Mouse (Mus musculus): ENCODE results near the gene Rbms3.

Gene Rbms3

DNA sequence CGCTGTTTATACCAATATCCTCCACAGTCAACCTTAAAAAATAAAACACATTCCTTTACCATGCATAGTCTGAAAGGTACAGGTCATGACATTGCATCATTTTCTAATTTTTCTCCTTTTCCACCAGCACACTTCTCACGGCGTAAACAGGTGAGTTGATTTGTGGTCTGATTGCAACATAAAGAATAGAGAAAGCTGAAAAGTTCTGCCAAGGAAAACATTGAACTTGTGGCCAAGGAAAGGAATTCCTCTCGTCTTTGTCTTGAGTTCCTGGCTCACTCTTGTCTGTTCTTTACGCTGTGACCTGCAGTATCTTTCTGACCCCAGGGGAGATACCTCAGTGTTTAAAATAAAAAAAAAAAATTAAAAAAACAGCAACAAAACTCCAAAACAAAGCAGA is 370.1 kb downstream of the Rbms3 start:
- intact Hi-C loops (cut with DNase I), result no loop called here

DNA sequence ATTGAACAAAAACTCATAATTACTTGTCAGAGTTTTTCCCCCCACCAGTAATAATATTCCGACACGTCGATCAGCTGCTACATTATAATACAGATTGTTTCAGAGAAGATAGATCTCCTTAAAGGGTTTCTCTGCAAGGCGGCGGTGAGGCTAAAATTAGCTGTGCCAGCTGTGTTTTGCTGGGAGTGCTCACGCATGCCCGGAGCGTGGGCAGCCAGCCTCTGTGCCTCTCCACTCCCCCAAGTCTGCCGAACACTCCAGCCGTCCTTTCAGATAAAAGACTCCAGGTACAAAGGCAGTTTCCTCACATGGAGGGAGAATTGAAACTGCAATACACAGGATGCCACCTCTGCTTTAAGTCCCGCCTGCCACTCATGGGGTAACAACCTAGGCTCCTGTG is 376.4 kb downstream of the Rbms3 start:
- intact Hi-C loops (cut with DNase I), result no loop called here

GRCm38 (mm10) chr9:117252411-117252861 is 377.3 kb downstream of the Rbms3 start:
- intact Hi-C loops (cut with DNase I), result no loop called here

DNA sequence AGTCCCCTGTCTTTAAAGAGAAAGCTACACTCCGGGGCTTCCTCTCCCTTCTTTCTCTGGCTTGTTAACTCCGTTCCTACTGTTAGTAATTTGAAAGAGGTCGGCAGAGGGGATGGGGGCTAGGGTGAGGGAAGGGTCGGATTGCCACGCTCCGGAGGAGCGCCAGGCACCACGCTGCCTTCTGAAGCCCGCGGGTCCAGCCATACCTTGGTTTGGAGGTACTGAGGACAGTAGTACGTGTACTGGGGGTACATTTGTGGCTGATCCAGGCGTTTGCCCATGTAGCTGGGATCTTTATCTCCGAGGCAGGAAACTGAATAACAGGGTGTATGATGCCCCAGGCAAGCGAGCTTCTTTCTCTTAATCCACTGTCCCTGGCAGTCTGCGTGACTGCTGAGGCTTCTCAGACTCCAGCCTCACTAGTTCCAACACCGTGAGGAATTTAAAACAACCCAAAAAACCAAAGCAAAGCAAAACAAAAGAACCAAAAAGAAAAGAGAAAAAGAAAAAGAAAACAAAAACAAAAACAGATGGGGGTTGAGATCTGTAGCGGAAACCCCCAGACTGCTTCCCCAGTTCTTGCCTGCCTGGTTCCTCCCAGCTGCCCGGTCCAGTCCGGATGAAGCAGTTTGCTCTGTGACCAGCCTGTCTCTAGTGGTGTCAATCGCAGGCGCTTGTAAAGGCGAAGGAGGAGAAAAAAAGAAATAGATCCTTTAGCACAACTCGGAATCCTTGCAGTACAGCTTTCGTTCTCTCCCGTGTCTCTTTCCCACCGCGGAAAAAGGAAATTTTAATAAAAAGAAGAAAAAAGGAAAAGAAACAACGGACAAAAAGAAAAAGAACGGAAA is 378.0 kb downstream of the Rbms3 start:
- intact Hi-C loops (cut with DNase I), result no loop called here

GRCm38 (mm10) chr9:117250831-117251165 is 378.9 kb downstream of the Rbms3 start:
- intact Hi-C loops (cut with DNase I), result no loop called here

DNA sequence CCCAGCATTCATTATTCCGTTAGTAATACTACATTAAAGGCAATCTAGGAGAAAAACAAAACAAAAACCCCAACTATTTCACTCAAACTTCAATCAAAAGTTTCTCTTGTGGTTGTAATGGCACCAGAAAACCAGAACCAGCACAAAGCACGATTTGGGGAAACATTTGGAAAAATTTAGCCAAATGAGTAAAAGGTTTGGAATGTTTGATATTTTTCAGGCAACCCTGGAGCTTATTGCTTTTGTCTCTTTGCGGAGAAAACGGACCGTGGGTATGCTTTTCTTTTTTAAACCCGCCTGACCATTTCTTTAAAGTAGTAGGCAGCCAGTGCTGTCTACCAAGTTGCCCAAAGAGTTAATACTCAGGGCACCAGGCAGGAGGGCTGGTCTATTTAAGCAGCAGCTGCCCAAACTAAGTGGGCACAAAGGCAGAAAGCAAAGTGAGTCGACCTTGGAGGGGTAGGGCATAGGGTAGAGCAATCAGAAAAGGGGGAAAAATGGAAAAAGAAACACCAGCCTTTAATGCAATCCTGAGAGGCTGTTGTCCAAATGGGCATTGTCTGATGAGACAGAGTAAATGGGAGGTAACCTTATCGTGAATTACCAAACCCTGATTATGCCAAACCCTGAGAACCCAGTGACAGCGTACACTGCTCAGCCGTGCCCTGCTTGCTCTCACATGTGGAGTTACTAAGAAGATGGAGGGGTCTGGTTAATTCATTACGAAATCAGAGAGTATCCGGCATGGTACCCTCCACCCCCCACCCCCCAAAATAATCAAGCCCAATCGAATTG is 379.5 kb downstream of the Rbms3 start:
- intact Hi-C loops (cut with DNase I), result no loop called here

DNA sequence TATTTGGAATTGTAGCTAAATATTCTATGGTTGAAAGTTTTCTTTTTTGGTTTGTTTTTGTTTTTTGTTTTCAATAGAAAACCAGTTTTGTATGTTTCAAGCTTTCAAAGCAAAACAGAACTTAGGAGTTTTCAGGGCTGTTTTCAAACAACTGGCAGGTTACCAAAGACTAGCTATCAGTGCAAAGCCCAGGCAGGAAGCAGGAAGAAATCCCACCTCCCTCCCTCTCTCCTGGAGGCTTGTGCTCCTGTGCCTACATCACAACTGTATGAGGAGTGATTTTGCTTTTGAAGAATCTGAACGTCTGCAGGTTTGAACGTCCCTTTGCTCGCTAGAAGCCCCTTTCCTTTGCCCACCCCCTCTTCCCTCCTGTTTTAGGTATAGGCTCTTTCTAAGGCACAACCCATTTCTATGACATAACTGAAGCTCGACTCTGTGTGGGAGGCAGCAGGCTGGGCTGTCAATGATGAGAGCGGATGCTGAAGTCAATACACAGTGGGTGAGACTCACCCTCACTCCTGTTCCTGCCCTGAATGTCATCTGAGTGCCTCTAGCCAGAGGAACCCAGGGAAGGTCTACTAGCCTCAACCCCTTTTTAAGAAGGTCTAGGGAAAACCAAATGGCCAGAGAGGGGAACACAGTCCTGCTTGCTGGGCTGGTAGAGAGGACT is 382.3 kb downstream of the Rbms3 start:
- intact Hi-C loops (cut with DNase I), result no loop called here

DNA sequence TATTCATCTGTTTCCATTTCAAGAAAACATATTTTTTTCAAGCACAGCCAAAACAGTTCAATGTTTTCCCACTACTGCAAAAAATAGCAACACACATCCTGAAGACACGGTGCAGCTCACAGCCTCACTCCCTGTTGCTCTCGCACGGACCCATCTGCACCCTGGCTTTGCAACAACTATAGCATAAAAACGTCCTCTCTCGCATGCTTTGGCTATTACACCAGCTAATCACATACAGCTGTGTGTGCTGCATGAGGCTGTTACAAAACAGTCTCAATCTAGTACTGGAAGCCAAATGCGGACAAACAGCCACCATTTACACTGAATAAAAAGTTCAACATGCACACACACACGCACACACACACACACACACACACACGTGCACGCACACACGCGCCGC is 383.5 kb downstream of the Rbms3 start:
- intact Hi-C loops (cut with DNase I), result no loop called here

GRCm38 (mm10) chr9:117243365-117243764 is 386.3 kb downstream of the Rbms3 start:
- intact Hi-C loops (cut with DNase I), result no loop called here

DNA sequence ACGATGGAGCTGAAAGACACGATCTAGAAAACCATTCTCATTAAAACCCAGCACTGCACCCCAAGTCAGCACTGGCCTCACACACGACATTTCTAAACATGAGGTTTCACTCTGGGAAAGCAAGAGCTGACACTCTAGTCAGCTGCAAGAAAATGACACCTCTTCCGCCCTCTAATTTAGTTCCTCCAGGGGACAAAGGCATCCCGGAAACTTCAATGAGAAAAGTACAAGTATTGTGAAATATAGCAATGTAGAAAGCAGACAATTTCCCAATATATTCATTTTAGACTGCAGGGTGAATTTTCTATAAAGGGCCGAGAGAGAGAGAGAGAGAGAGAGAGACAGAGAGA is 395.0 kb downstream of the Rbms3 start:
- intact Hi-C loops (cut with DNase I), result no loop called here

GRCm38 (mm10) chr9:117234065-117234725 is 395.5 kb downstream of the Rbms3 start:
- intact Hi-C loops (cut with DNase I), result no loop called here

DNA sequence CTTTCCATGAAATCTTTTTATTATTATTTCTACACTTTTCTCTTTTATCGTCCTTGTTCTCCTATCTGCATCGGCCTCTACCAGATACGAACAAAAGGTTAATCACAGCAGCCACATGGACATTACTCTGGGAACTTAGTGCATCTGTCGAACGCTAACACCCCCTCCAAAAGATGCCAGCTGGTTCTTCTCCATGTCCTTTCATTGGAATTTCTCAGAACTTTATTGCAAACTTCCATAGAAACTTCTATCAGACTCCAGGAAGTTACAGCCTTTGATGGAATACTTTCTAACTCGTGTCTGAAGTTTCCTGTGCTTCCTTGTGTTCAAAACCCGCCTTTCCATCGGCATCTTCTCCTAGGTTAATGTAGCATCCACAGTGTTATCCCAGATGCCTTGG is 407.0 kb downstream of the Rbms3 start:
- intact Hi-C loops (cut with DNase I), result no loop called here

DNA sequence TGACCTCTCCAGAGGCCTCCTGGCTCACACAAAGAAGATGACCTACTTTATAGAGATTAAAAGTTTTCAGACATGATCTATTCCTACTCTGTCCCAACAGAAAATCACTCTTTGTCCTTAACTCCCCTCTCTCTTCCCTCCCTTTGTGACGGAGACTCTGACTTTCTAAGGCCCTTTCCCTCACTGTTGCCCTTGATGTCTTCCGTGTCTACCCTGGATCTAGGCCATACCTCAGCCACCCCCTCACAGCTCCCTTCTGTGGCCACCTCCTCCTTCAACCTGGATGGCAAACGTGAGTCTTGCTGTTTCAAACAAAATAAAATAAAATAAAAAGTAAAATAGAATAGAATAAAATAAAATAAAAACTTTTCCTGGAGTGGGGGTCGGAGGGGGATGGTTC is 408.2 kb downstream of the Rbms3 start:
- intact Hi-C loops (cut with DNase I), result no loop called here

DNA sequence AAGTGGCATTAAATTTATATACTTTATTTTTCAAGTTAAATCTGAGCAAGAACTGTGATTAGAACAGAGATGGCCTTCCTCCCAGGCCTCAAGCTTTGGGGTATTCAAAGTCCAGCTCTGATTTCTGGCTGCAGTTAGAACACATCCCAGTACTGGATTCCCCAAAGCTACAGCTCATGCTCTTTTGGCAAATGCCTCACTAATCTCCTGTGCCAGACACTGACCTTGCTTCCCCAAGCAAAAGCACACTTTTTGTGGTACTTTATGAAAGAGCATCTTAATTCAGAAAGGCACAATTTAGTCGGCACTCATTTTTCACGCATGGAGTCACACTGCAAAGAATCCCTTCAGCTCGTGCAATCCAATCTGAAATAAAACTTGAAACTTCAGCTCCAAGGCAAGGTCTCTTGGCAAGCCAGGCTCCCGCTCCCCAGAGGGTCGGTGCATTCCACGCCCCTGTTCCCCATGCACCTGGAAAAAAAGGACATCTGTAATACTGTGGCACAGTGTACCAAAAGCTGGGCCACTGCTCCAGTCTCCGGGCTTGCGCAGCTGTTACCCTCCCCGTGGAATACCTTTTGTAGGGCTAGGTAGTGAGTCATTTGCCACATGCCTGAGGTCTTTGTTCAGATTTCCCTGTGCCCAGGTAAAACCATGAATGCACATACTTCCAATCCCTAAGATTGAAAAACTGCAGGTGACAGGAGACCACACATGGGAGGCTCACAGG is 413.5 kb downstream of the Rbms3 start:
- intact Hi-C loops (cut with DNase I), result no loop called here

DNA sequence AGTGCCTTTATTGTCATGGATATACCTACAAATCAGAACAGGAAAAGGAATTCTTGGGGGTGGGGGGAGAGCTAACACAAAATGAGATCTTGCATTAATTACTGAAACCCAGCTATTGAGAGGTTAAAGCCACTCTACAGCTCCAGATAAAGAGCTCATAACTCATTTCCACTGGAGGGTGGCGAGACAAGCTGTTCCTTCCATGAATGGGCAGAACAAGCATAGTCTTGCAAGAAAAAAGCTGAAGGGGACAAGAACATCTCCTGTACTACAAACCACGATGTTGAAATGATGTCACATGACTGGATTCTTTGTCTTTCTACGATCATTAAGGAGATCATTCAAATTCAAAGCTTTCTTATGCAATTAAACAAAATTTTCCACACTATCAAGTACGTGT is 417.7 kb downstream of the Rbms3 start:
- intact Hi-C loops (cut with DNase I), result no loop called here

DNA sequence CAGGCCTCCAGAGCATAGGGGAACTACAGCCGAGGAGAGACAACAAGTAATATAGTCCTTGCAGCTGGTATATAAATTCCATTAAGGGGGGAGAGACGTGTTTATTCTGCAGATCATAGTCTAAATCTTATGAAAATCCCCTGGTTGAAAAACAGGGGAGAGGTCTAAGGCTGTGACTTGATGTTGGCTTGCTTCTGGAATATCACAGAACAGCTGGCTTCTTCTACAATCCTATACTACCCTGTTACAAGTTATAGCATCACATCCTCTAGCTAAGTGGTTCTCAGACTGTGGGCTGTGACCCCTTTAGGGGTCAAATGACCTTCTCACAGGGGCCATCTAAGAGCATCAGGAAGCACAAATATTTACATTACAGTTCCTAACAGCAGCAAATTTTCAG is 419.4 kb downstream of the Rbms3 start:
- intact Hi-C loops (cut with DNase I), result no loop called here

DNA sequence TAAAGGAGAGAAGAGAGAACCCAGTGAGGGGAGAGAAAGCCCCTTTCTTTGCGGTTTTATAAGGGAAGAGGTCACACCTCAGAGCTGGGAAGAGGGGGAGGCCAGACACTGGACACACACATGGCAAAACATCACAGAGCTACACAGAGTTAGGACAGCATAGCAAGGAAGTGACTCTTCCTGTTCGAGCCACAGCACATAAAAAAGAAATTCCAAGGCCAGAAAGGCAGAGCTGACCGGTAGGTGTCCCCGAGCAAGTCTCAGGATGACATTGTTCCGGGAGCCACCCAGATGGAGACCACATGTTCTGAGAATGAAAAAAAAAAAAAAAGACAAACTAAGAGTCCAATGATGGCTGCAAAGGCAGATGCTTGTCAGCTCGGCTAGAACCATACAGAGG is 424.3 kb downstream of the Rbms3 start:
- intact Hi-C loops (cut with DNase I), result no loop called here

DNA sequence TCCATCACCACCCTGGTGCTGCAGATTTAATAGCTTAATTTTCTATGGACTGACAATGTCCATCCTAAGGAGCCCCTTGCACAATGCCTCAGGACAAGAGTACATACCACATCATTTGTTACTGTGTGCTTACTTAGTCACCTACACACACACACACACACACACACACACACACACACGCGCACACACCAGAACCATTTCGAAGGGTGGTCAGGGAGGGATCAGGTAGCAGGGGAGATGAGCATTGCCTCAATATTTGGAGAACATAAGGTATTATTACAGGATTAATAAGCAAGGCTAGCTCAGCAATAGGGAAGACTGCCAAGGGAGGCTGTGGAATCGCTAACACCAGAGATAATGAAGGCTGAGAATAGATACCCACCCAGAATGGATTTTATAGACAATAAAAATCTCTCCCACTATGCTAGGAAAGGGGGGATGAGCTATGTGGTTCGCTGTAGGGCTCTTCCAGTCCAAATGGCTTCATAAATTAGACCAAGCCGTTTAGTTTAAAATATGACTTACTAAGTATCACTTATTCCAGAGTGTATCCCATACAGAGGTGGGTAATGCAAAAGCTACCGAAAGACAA is 429.6 kb downstream of the Rbms3 start:
- intact Hi-C loops (cut with DNase I), result no loop called here

DNA sequence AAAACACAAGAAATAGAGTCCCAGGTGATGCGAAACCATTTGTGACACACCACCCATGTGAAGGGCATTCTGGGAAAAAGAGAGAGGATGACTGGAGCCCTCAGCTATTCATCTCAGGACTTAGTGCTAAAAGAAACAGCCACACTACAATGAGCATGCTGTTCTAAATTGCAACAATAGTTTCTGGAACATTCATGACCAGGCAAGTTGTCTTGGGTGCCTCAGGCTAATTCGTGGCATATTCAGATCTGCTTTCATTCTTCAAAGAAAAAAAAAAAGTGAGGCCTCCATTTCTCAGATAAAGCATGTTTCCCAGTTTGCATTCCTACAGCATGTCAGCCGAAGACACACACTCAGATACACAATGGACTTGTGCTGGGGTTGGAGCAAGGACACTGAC is 432.2 kb downstream of the Rbms3 start:
- intact Hi-C loops (cut with DNase I), result no loop called here
